13 mouse cellular contexts compared by ENCODE assay signal in the genomic region with DNA sequence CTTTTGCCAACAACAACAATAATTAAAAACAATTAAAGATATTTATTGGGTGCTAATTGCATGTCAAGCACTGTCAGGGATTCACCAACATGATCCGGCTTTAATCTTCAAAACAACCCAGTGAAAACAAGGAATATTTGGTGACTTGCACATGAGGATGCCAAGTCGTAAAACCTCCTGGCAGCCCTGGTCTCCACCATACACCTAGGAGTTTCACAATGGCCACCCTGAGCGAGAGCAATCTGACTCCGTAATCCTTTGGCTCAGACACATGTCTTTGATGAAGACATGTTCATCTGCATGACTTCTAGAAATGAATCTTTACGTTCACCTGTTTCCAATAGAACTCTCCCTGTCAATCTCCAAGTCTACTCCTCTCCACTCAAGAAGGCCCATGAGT.
DNase-seq lines count a peak whose midpoint lies in the region.
"Had no signal": no experiment of that assay in that cellular context is flagged by ENCODE, and none has a peak within 500 bp of the region (broad histone marks: within the 10 kb centered on the region; RNA-seq: fewer than 3 reads in every experiment).

No protein-coding gene starts in this region.

- peak; percentile 74 for DNase-seq in fat pad, adult 2 months (ENCODE audit: extremely low read depth, low read depth, low spot score)
- DNase-seq in gonadal fat pad, adult 2 months (ENCODE audit: low read depth), result peak; percentile 64
- no peak for DNase-seq in thymus, postnatal 10 days (ENCODE audit: low spot score in 2 of 2)
- DNase-seq in right cerebral cortex, postnatal 10 days (ENCODE audit: low spot score in 2 of 2), result no peak
- DNase-seq: adrenal gland, adult 2 months; adrenal gland, adult 8-10 months; adrenal gland, postnatal 14 days; adrenal gland, postnatal 25 days; adrenal gland, postnatal 36 days; B cell, adult 2 months; cerebellum, adult 11 months; cerebellum, adult 11-12 months; cerebellum, adult 18-20 months had no signal

Comparison
In these comparisons a context has a peak if more than half of its experiments do, and no peak if none do; other contexts are left out.
1. DNase-seq: peak in fat pad, adult 2 months (single experiment) and gonadal fat pad, adult 2 months (single experiment); none in thymus, postnatal 10 days (0 of 2) and right cerebral cortex, postnatal 10 days (0 of 2).